Mouse (Mus musculus) c-Kit-positive CD71-positive TER-119-negative erythroid progenitor cells, embryonic 14.5 days (primary cell): Measurements from ENCODE around the gene Rab14.

Experiments used
- DNase-seq: peaks from one replicate; pipeline ENCODE4 v3.0.0-alpha.2; 2013; ENCODE audit warnings: low read depth

Rab14 gene

DNA sequence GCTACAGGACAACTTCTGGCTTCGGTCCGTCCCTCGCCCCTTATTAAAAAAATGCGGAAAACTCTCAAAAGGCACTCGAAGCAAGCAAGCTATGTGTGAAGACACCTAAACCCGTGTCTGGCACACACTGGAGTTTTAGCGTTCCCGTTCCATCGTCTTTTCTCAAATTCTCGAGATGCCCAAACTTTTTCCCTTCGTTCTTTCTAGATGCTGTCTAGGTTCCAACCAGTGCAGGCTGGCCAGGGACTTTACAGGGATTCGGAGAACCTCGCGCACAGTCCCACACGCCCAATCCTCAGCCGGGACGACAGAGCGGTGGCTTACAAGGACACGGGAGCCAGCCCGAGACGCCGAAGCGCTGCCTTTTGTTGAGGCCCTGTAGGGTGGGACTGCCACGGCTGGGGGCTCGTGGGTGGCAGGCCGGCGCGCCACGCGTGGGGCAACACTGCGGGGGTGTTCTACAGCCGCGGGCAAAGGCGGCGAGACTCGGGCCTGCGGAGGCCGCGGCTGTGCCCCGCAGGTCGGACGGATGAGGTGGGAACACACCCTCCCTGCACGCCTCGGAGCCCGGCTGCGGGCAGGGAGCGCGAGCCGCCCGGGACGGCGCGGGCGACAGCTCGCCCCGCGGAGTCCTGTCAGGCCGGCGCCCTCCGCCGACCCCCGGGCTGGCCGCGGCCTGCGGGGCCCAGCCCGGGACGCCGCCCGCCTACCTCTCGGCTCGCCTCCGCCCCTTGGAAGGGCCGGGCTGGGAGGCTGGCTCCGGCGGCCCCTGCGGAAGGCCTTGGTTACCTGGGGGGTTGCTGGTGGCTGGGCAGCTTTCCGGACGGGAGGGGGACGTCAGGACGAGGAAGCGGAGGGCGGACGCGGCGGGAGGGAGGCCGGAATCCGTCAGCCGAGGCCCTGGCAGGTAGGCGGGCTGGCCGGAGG lies 686 bp downstream of the Rab14 start:
- DNase-seq: peak; percentile 40

DNA sequence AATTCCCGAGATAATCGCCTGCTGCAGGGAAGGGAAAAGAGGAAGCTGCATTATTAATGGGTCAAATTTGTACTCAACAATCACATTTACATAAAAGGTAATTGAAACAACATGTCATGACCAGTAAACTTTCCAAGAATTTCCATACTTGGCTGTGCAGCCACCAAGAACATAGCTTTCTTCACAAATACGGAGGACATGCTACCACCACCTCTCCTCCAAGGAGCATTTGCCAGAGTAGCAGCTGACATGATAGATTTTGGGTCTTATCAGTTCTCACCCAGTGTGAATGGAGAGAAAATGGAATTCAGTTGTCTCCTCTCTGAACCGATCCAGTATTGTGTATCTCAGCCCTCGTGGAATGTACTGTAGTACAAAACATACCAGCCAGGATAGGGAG lies 1.4 kb downstream of the Rab14 start:
- peak; percentile 53 for DNase-seq

DNA sequence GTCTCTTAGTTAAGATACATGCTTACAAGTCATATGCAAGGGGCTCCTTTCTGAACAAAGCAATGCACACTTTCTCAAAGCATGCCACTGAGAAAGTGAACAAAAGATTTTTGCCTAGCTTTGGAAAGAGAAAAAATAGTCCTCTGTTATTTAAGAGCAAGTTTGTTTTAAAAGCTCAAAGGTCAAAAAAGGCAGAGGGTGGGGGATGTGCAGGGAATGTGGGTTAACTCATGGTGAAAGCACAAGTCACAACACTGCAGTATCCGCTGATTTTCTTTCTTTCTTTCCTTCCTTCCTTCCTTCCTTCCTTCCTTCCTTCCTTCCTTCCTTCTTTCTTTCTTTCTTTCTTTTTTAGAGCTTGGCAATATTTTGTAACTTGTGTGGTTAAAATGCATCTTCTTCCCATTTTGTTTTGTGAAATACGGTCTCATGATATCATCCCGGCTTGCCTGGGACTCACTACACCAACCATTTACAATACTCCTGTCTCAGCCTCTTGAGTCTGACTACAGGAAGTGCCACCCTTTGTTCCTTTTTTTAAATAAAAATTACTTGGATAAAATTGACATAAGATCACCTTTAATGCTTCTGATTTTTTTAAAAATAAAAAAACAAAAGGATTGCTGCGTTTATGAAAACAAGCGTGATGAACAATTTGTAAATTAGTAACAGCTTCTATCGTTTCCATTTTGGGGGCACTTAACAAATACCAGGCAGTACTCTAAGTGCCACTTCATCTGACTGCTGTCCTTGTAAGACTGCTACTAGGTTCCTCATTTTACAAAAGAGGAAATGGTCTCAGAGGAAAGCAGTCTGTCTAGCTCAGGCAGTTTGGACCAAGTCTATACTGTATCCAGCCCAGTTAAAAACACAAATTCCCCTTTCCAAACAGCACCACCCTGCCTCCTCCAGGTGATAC lies 5.0 kb downstream of the Rab14 start:
- DNase-seq: no peak

DNA sequence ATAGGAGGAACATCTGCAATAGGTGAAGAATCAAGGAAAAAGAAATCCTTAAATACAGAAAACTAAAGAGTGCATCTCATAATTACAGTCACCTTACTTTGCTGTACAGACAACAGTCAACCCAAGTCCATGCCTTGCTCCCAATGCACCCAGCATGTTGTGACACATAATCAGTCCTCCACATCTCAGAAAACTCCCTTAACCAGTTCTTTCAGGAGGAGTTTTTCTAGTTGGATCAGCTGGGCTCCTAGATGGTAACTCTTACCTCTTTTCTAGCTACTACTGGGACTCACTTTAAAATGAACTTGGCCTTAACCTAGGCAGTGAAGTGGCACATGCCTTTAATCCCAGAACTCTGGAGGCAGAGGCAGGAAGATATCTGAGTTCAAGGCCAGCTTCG lies 6.9 kb downstream of the Rab14 start:
- DNase-seq: no peak

DNA sequence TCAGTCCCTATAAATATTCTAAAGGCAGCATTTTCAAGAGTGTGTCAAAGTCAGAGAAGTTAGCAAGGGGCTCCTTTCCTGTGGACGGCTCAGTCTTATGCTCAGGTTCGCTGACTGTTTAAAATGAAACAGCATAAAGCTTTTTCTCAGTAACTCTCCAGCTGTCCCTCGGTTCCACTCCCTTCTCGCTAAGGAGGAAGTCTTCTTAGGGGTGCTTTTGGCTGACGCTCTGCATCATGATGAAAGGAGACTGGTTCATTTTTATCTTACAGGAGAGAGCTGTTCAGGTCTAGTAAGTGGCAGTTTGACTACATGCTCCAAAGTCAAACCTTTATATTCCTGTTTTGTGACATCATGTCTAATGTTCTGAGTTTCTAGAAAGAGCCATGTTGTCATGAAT lies 12.0 kb downstream of the Rab14 start:
- no peak for DNase-seq

DNA sequence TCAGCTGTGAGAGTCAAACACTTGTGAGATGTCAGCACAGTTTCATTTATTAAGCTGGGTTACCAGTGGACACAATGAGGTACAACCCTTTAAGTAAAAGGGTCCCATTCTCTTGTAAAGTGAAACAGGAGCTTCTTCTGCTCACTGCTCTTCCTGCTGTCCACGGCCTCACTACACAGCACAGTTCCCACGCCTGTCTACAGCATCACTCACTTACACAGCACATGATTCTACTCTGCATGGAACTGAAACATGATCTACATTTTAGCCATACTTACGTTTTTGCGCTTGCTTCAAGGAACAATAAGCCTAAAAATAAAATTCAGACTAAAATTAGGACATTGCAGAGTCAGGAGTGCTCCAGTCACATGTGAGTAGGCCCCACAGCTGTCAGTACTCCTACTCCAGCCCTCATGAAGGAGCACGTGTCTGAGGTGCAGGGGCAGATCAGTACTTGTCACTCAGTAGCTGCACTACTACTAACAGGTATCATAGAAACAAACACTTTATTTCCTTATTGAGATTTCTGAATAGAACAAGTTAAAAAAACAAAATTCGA lies 17.7 kb downstream of the Rab14 start:
- no peak for DNase-seq

DNA sequence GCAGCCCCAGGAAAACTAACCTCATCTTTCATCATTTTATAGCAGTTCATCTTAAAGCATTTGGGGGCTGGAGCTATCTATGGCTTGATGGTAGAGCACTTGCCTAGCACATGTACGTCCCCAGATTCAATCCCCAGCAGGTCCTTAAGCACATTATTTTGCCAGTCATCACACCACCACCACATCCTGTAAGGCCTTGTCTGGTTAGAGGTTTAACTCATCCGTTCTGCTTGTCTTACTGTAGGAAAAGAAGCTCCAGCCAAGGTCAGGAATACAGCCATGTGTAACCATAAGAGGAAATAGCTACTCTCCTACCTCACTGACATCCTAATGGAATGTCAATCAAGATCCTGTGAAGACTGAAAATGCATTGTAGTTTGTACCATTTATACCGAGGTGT lies 22.8 kb downstream of the Rab14 start:
- DNase-seq: no peak

DNA sequence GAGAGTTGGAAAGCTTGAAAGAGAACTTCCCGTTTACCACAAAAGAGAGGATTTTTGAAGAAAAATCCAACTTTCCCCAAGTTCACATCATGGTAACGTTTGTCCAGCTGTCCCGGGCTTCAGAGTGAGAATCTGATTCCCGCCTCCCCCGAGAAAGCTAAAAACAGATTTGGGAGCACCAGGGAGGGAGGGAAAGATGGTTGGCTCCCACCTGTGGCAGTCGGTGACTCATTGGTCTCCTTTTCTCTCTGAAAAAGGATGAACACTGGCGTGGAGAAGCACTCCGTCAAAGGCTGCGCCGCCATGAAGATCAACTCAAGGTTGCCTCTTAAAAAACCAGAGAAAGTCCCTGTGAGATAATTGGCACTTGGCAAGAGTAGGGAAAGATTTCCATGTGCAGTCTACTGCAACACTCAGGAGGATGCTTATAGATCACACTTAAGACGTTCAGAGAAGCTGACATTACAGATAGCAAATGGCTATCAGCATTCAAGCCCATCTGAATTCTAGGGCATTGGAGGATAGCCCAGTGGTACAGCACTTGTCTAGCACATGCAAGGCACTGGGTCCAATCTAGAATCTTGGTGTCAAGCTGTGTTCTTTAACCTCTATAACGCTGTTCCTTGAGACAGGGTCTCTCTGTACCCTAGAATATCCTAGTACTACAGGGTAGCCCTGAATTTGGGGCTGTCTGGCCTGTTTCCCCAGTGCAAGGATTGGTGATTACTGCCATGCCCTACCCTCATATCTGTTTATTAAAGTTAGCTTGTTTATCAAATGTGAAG lies 25.4 kb downstream of the Rab14 start:
- DNase-seq: no peak

DNA sequence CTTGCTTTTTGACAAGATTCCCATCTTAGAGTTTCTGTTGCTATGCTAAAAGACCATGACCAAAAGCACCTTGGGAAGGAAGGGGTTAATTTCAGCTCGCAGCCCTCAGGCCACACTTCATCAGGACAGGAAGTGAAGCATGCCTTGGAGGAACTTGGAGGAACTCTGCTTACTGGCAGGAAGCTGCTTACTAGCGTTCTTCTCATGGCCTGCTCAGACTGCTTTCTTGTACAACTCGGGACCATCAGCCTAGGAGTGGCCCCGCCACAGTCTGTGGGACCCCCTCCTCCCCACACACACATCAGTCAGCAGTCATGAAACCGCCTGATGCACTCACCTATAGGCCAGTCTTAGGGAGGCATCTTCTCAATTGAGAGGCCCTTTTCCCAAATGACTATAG lies 26.8 kb downstream of the Rab14 start:
- DNase-seq: no peak

DNA sequence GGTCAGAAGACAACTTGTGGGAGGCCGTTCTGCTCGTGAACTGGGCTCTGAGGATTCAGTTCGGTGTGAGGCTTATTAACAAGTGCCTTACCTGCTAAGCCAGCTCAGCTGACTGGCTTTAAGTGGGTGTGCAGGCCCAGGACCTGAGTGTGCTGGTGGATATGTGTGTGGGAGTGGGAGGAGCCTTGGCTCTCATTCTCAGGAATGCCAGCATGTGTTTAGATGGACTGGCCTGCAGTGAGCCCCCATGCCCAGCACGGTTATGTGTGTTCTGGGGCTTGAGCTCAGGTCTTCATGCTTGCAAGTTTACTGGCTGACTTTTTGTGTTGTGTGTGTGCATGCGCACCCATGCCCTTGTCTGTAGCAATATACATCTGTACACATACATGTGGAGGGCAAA lies 27.3 kb downstream of the Rab14 start:
- no peak for DNase-seq

DNA sequence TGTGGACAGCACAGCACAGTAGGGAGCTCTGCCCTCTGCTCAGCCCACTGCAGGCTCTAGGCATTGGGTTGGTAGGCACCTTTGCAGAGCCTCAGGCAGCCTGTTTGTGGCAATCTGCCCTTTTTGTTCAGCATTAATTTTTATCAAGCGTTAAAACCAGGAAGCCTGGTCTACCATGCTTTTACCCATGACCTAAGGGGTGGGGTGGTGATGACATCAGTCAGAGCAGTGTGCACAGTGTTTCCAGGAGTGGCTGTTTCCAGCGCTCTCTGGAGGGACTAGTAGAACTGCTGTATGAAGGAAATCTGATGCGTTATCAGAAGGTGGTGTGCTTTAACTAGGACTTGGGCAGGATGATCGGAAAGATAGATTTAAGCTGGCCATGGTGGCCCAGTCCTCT lies 28.7 kb downstream of the Rab14 start:
- DNase-seq: no peak

DNA sequence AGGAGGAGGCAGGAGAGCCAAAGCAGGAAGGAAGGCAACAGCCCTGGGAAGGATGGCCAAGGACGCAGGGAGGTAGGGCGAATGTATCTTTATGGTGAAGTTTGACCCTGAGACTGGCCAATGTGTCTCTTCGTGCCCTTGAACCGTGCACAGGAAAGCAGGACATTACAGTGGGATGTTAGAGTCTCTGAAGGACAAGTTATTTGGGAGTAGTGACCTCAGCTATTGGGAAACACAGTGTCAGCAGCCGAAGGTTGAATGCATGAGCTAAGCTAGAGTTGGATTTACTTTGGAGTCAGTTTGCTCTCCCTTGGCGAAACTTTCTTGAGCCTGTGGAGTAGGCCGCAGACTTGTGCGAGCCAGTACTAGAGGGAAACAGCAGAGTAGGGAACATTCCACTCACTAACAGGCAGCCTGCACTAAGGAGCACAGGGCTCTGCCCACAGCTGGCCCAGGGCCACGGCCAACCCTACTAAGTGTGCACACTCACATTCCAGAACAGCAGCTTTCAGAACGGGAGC lies 29.5 kb downstream of the Rab14 start:
- no peak for DNase-seq

DNA sequence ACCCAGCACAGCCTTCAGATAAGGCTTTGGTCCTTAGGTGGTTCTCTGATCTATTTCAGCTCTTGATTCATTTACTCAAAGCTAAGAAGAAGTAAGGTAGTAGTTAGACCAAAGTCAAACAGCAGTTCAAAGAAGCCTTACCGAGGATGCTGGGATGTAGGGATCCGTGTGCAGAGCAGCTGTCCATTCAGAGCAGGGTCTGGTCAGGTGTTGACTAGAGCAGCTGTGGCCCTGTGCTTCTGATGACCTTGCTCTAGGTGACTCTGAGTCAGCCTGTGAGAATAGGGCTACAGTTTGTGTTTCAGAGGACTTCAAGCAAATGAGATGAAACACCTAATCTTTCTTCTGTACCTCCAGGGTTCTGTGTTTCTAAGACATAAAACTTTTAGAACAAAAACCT lies 31.5 kb downstream of the Rab14 start:
- DNase-seq: no peak

DNA sequence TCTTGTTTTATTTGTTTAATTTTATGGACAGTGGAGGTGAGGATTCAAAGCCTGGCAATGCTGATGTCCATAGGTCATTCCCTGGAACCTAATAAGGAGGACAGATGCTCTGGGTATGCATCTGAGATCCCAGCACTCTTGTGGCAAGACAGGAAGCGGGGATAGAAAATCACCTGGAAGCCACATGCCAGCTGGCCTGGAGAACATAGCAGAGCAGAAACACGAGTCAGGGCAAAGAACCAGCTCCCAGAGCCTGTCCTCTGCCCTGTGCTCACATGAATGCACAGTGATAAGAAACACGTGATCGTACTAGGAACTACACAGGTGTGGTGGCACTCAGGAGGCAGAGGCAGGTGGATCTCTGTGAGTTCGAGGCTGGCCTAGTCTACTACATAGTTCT lies 34.1 kb downstream of the Rab14 start:
- DNase-seq: no peak

DNA sequence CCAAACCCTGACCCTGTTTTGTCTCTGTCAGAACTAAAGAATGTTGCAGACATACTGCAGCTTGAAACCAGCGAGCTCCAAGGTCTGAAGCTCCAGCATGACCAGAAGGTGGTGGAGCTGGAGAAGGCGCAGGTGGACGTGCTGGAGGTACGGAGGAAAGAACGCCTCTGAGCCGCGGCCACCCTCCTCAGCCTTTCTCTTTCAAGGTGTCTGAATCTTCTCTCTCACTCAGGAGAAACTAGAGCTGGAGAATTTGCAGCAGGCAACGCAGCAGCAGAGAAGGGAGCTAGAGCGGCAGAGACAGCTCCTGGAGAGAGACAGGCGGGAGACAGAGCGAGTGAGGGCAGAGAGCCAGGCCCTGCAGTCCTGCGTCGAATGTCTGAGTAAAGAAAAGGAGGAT lies 35.5 kb downstream of the Rab14 start:
- no peak for DNase-seq

DNA sequence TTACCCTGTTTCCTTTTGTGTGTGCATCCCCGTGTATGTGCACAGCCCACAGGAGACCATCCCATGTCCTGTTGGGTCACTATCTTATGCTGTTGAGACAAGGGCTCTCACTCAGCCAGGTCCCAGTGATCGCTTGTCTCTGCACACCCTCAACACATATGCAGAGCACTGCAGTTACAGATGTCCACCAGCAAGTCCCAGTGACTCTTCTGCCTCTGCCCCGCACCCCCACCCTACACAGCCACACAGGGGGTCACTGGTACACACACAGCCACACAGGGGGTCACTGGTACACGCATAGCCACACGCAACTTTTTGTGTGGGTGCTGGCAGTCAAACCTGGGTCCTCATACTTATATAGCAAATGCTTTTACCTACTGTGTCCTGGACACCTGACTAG lies 37.5 kb downstream of the Rab14 start:
- DNase-seq: no peak

DNA sequence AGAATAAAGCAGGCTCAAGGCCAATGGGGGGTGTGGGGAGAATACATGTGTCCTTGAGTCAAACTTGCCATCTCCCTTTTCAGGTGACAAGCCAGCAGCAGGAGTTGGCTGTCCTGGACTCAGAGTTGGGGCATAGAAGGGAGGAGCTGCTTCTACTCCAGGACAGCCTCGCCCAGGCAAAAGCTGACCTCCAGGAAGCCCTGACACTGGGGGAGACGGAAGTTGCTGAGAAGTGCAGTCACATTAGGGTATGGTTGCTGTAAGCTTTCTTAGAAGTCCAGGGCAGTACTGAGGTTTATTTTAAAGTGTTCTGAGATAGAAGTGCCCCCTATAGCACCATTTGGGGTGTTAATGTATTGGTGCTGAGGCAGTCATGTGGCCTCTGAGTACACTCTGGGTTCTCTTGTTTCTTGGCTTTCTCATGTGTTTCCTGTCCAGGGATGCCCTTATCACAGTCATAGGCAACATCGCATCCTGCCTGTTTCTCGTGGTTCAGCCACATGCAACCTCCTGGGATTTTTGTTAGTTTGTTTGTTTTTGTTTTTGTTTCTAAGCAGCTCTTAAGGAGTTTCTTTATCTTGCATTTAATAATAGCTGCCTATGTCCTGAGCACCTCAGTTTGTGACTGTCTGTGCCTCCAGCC lies 39.0 kb downstream of the Rab14 start:
- no peak for DNase-seq

DNA sequence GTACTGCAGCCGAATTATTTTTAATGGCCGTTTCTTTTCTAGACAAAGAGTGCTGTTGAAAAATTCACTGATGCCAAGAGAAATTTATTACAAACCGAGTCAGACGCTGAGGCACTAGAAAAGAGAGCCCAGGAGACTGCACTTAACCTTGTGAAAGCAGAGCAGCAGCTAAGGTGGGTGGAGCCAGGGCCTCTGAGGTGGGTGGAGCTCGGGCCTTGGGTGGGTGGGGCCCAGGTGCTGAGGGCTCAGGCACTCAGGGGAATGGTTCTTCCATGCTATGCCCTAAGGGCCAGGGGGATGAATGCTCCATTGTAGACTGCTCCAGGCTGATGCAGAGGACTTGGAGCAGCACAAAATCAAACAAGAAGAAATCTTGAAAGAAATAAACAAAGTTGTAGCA lies 40.7 kb downstream of the Rab14 start:
- peak; percentile 39 for DNase-seq

DNA sequence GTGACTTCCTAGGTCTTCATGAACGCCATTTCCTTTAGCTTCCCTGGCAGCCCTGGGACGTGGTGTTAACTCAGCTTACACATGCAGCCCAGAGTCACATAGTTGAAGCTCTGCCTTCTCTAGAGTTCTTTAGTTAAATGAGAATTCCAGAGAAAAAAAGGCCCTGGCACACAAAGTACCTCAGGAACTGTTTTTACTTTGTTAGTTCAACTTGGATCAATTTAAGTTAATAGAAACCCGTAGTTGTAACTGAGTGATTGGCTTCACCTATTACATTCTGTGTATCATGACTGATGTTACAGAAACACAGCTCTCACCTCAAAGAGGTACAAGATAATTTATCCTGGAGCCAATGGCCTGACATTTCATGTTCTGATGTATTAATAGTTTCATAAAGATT lies 42.6 kb downstream of the Rab14 start:
- no peak for DNase-seq

DNA sequence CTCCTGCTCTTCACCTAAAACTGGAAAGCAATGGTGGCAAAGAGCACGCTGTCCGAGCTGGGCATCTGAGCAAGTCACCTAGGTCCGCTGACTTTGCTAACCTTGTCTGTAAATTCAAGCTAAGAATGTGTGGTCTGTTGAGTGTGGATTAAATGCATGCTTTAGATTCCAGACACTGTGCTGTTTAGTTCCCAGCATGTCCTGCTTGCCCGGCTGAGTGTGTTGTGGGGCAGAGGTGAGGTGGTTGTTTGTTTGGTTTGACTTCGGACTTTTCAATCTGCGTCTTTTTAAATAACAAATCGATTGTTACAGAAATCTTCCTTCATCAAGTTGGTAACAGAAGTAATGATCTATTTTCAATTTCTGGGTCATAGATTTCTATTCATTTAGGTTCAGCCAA lies 43.1 kb downstream of the Rab14 start:
- DNase-seq: no peak

DNA sequence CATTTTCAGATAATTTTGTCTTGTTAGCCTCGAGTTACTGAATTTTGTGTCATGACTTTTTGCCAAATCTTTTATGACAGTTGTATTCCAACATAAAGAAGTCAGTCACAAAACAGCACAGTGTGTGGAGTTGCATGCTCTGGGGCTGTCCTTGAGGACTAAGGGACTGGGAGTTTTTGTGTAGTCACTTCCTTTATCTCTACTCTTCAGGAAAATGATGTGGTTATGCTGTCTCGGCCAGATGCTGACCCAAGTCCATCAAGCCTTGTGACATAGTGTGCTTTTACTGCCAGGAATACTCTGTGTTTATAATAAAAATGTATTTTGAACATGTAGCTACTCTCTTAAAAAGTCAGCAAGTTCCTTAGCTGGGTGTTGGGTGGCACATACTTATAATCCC lies 43.9 kb downstream of the Rab14 start:
- DNase-seq: no peak
